Mouse (Mus musculus) stomach, postnatal 0 days (tissue): ENCODE measurements around the gene Bdkrb1. TPM values are rescaled to one million over a fixed set of nuclear protein-coding genes. Genes with fewer than 3 reads are reported as not detected.

Experiments
- ATAC-seq: fragments of 200-750 bp; cut with Nextera tagmentation; 2 replicates; pipeline ENCODE4 v1.8.0; 2017; ENCODE audit not compliant: low FRiP score, low TSS enrichment
- DNase-seq: peaks from one replicate; pipeline ENCODE4 v3.0.0-alpha.2; 2016; ENCODE audit warnings: low spot score
- H3K27ac ChIP-seq: fragments of 300-500 bp; sonication (generic); replicated peaks from 2 replicates; pipeline ENCODE4 v1.5.1; 2014; ENCODE audit warnings: mild to moderate bottlenecking, control low read depth
- H3K27me3 ChIP-seq: fragments of 300-500 bp; sonication (generic); 2 replicates; pipeline ENCODE4 v1.6.1; 2014; ENCODE audit warnings: low read length; ENCODE audit not compliant: control insufficient read depth, insufficient read depth
- H3K36me3 ChIP-seq: fragments of 300-500 bp; sonication (generic); 2 replicates; pipeline ENCODE4 v1.6.1; 2014; ENCODE audit warnings: low read length, mixed read lengths; ENCODE audit not compliant: control insufficient read depth, insufficient read depth
- H3K4me1 ChIP-seq: fragments of 300-500 bp; sonication (generic); replicated peaks from 2 replicates; pipeline ENCODE4 v1.6.1; 2014; ENCODE audit warnings: antibody characterized with exemption; ENCODE audit not compliant: control insufficient read depth, insufficient read depth
- H3K4me2 ChIP-seq: fragments of 300-500 bp; sonication (generic); replicated peaks from 2 replicates; pipeline ENCODE4 v1.6.1; 2014; ENCODE audit warnings: low read depth, mild to moderate bottlenecking, control low read depth, moderate library complexity
- H3K4me3 ChIP-seq: fragments of 300-500 bp; sonication (generic); 2 replicates; pipeline ENCODE4 v1.5.1; 2014; ENCODE audit warnings: low read depth, low read length, control low read depth
- H3K9ac ChIP-seq: fragments of 300-500 bp; sonication (generic); 2 replicates; pipeline ENCODE4 v1.6.1; 2014; ENCODE audit warnings: mild to moderate bottlenecking, low read length, control low read depth, mixed read lengths
- H3K9me3 ChIP-seq: fragments of 300-500 bp; sonication (generic); 2 replicates; pipeline ENCODE4 v1.6.1; 2016; ENCODE audit warnings: low read length; ENCODE audit not compliant: control insufficient read depth
- CTCF ChIP-seq: IDR thresholded peaks from 2 replicates; pipeline ENCODE4 v1.5.1; 2016; ENCODE audit warnings: antibody characterized with exemption, low read depth, mild to moderate bottlenecking, moderate library complexity
- EP300 ChIP-seq: optimal IDR thresholded peaks from 2 replicates; pipeline ENCODE3; 2016; ENCODE audit warnings: antibody characterized with exemption
- WGBS: fragments of 180-500 bp; shearing (Covaris S2); extraction: QIAGEN DNeasy Blood & Tissue Kit; methylation state at CpG from one replicate; pipeline ENCODE4 v1.1.7; 2014; 5-methylcytosine and 5-hydroxymethylcytosine counted together
- polyA plus RNA-seq: library from polyadenylated mRNA; unstranded; fragments of >200 nt; fragmentation: Nextera tagmentation; extraction: Ambion mirVana; gene quantifications from 2 replicates; pipeline ENCODE4 v1.2.1, GENCODE M21; 2015

Bdkrb1 gene
- 1.8 and 2.3 TPM in 2 replicates for polyA plus RNA-seq

DNA sequence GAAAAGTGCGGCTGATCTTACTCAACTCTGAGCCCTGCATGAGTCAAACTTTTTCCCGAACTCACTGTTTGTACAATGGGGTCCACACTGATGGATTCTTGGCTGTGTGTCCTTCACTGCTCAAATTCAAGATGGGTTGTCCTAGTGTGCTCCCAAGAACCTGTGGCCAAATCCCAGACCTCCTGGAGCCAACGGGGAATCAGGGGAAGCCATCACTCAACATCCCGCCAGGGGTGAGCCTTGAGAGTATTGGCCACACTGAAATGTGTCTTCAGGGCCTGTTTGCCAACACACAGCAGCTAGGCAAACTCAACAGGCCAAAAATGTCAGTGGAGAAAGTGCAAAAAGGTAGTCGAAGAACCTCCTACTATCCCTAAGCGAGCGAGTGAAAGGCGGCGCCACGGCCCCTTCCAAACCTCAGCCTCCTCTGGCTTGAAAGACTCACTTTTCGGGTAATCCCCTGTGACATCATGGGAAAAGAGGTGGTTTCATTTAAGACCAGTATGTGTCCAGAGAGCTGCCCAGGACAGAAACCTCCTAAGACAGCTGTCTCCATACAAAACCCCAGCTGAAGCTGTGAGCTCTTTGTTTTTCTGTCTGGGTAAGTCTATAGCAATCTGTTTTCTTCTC is at the start of gene Bdkrb1:
Gene Bdkrb1 (plus strand): TSS at position 505 of the 630 bp plus-strand sequence.
- Histone ChIP-seq H3K4me2 (no peak within 1 kb of the TSS), H3K4me1 (no peaks in the 10 kb centered on the region), H3K9me3 (no peaks in the 10 kb centered on the region), H3K9ac (no peak within 1 kb of the TSS), H3K4me3 (no peak within 1 kb of the TSS), H3K27ac (peak within 1 kb of the TSS; percentile 53), H3K27me3 (no peaks in the 10 kb centered on the region), H3K36me3 (no peaks in the 10 kb centered on the region)
- ATAC-seq (peak; percentile 44; the same call in 1 of the 2 replicates), DNase-seq (no peak)
- WGBS, result 61% methylated on average over 11 of the region's 11 CpGs
- TF ChIP-seq EP300 (no peak), CTCF (no peak)

DNA sequence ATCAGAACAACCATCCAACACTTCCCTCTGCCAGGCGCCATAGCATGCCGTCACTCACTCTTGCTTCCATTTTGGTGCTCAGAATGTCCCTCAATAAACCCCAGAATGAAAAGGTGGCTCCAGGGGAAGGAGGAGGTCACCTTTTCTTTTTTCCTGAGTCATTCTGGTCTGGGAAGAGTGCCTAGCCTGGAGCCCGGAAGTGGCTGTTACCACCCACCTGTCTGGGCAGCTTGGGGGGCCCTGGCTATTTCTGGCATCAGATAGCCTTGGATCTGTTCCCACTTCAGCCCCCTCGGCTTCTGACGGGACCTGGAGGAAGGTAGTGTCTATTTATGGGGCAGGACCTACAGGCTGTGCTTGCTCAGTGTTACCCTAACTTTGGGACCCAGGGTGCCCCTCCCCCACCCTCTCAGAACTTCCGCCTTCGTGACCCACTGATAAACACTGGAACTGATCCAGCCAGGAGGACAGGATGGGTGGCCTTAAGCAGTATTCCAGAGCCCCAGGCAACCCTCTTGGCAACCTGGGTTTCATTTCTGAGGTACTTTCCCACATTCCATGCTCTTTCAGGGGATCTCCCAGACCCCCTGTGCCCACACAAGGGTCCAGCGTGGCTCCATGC is 48.6 kb upstream of the Bdkrb1 start:
- Histone ChIP-seq H3K4me2 (no peak overlapping the region), H3K4me3 (no peak overlapping the region), H3K9me3 (no peaks in the 10 kb centered on the region), H3K9ac (no peak overlapping the region), H3K36me3 (no peaks in the 10 kb centered on the region), H3K4me1 (no peaks in the 10 kb centered on the region), H3K27ac (no peak overlapping the region), H3K27me3 (no peaks in the 10 kb centered on the region)
- 52% methylated on average over 8 of the region's 8 CpGs for WGBS
- ATAC-seq (no peak), DNase-seq (no peak)
- TF ChIP-seq CTCF, result no peak
- no peak for TF ChIP-seq EP300

DNA sequence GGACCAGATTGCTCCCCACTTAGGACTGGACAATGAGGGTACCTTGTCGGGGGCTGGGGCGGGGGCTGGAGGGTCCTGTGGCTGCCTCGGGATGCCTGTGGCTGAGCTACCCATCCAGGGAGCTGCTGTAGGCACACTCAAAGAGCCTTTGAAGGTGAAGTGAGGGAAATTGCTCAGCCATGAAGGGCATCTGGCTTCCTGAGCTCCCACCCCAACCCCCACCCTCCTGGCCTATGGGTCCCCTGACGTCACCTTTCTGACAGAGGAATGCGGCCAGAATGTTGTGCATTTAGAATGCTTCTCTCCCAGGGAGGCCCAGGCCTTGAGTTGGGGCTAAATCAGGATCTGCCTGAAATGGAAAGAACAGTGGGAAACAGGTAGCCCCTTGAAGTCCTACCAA is 47.7 kb upstream of the Bdkrb1 start:
- Histone ChIP-seq H3K4me3 (no peak overlapping the region), H3K27me3 (no peaks in the 10 kb centered on the region), H3K9me3 (no peaks in the 10 kb centered on the region), H3K27ac (no peak overlapping the region), H3K9ac (no peak overlapping the region), H3K36me3 (no peaks in the 10 kb centered on the region), H3K4me2 (no peak overlapping the region), H3K4me1 (no peaks in the 10 kb centered on the region)
- DNase-seq (no peak), ATAC-seq (no peak)
- WGBS, result 46% methylated on average over 3 of the region's 5 CpGs
- TF ChIP-seq EP300 (no peak), CTCF (no peak)

DNA sequence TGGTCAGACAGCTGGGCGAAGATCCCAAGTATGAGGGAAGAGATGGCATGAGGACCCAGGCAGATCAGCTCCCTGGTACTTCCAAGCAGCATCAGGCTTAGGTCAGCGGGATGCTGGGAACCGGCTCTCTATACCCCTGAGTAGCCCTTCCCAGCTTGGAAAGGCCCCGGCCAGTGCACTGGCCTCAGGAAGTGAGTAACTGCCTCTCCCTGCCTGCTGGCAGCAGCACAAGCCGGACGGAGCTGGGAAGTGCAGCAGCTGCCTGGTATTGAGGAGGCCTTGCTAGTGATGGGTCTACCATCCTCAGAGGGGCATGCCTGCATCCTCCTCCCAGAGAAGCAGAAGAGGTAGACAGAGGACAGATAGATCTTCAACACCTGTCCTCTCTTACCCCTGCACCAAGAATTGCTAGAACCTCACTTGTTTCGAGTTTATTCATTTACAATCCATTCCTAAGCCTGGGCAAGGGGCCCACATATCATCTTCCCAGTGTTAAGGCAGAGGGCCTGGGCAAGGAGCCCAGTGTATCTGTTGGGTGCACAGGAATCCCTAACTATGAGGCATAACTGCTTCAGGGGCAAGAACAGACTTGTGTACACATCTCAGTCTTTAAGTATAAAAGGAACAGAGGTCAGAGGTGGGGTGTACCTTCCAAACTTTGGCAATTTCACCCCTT is 45.5 kb upstream of the Bdkrb1 start:
- Histone ChIP-seq H3K27me3 (no peaks in the 10 kb centered on the region), H3K36me3 (no peaks in the 10 kb centered on the region), H3K4me3 (no peak overlapping the region), H3K4me1 (peaks cover 3% of the 10 kb centered on the region; the same call in 1 of the 2 replicates), H3K9me3 (no peaks in the 10 kb centered on the region), H3K4me2 (no peak overlapping the region), H3K27ac (0 out of 2 replicates have a peak overlapping the region, but pooled peaks have one; percentile 30), H3K9ac (peak overlapping the region; percentile 28; the same call in 1 of the 2 replicates)
- ATAC-seq, result peak; percentile 45; the same call in 1 of the 2 replicates
- WGBS, result 53% methylated on average over 7 of the region's 7 CpGs
- TF ChIP-seq CTCF (peak; percentile 10; the same call in 1 of the 2 replicates), EP300 (no peak)
- DNase-seq, result no peak

DNA sequence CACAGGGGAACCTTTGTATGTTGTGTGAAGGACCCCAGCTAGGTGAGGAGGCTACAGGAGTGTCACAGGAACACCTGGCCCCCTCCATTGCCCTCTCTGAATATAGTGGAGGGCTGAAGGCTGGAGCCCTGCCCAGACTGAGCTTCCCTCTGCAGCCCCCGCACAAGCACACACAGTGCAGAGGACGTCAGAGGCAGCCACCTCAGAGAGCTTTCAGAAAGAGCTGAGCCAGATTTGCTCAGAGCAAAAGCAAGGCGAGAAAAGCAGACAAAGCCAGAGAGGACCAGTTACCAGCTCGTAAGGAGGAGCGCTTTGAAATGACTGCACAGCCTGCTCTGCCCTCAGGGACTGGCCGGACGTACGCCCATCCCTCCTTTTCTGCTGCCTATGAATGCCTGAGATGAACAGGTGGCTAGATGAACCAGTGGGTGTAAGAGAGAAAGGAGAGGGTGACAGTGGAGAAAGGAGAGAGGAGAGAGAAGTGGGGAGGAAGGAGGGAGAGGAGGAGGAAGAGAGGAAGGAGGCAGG is 41.8 kb upstream of the Bdkrb1 start:
- DNase-seq, result no peak
- Histone ChIP-seq H3K4me1 (peaks cover 3% of the 10 kb centered on the region; the same call in 1 of the 2 replicates), H3K27me3 (no peaks in the 10 kb centered on the region), H3K36me3 (no peaks in the 10 kb centered on the region), H3K9me3 (no peaks in the 10 kb centered on the region), H3K9ac (no peak overlapping the region), H3K27ac (no peak overlapping the region), H3K4me3 (no peak overlapping the region), H3K4me2 (no peak overlapping the region)
- WGBS, result 18% methylated on average over 8 of the region's 8 CpGs
- peak; percentile 11; the same call in 1 of the 2 replicates for ATAC-seq
- TF ChIP-seq EP300 (no peak), CTCF (no peak)
